Mouse (Mus musculus): ENCODE measurements at regions not wholly inside any gene's neighbourhood (a gene's known extent, or its start where the extent isn't known, plus 50 kb on each side); places are given as distances from the start of the nearest gene placed in this dataset.

DNA sequence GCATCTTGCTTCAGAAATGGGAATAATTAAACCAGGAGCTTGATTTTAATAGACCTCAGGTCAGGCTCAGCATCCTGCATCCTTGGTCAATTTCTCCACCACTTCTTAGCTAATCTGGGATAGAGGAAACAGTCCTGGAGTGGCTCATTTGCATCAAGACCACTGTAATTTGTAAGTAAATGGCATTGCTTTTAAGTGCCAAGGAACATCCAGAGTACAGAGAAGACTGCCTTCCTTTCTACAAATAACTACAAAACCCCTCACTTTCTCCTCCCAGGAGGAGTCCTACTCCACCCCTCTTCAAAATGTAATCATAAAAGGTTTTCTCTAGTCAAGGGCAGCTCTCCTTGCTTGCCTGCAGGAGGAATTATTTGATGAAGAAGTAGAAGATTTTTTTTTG, 96.2 kb upstream of the Camk1g start:
- DNase-seq (ENCODE audit: low read depth): no peak

DNA sequence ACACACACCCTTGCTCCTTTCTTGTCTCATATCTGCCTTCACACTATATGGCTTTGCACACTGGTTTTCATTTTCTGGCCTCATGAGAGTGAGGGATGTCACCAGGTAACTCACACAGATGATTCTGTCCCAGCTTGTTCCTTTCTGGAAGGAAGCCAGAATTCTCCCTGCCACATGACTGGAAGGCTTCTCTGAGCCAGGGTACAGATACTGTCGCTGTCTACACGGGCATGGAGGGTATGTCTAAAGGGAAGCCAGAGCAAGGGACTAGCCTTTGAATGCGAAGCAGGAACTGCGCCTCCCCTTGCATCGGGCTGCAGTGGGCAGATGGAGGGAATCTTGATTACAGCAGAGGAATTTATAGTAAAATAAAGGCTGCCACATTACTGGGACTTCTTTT, 89.6 kb upstream of the Camk1g start:
- DNase-seq (ENCODE audit: low read depth): no peak

DNA sequence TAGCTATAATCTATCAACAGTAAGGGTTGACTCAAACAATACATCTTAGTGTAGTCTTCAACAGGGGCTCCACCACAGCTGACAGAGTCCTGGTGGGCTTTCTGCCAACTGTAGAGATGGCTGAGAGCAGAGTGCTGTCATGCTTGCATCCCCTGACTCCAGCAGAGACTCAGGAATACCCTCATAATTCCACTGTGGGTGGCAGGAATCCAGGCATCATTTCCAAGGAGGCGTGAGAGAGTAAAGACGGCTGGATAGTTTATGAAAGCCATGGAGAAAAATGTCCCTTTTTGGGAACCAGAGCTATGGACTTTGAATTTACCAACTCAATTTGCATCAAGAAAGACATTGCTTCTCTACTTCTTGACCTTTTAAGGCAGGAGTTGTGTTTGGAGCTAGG, 87.8 kb upstream of the Camk1g start:
- no peak for DNase-seq (ENCODE audit: low read depth)

DNA sequence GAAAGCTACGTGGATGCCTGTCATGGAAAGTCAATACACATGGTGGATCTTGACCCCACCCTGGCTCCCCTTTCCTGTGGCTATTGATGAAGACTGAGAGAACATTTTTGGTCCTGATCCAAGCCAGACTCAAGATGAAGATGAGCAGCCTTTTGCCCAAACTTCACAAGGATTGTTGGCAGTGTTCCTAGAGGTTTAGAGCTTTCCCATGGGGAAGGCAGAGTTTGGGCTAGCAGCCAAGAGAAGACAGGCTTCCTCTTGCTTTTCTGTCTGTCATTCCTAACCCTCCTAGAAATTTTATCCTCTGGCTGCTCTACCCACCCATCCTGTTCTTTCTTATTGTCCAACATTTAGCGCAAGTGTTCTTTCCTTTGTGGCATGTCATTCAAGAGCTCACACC, 83.6 kb upstream of the Camk1g start:
- no peak for DNase-seq (ENCODE audit: low read depth)

DNA sequence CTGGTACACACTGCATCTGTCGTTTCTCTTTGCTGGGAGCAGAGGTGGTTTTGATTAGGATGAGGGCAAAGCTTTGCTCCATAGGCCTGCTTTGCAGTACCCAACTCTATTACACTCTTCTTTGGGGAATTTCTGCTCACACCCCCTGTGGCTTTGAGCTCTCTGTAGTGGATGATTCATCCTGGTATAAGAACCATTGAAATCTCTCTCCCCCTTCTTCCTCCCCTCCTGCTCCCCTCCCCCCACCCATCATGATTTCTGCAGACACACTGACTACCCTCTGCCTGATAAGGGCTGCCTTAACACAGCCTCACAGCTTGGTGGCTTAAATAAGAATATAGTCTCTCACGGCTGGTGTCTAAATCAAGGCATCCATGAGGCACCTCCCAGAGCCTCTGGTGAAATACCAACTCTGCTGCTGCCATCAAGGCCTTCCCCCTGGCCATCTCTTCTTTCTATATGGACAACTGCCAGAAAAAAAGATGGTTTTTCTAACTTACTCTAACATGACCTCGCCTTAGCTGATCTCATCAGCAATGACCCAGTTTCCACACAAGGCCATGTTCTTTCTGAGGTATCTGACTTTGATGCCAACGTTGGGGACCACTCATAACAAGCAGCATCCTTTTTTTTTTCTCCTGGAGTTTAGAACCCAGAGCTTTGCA, 81.5 kb upstream of the Camk1g start:
- DNase-seq (ENCODE audit: low read depth): no peak

DNA sequence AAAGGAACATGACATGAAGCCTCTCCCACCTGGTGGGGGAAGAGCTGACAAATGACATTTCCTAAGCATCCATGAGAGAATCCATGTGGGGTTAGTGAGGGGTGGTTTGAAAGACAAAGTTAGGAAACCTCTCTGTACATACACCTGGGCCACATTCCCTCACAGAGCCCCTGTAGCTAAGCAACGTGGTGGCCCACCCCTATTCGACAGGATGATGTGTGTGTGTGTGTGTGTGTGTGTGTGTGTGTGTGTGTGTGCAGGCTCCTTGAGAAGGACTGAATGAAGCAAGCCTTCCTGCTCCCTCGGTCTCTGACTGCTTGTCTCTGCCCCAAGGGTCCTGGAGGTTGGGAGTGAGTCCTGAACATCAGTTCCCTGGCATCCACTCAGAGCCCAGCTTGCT, 80.7 kb upstream of the Camk1g start:
- DNase-seq (ENCODE audit: low read depth): no peak

DNA sequence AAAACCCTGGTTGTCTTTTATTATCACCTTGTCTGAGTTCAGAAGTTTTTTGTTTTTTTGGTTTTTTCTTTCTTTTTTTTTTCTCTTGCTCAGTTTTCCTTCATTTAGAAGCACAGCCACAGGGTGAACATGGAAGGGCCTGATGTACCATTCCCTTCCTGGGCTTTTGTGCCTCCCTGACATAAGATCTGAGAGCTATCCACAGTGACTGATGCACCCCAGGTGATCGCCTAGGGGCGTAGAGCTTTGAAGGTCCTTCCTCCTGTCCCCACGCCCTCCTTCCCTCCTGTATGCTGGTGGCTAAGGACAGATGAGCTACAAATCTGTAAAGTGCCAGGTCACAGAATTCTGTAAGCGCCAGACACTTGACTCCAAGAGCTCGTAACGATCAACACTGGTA, 80.1 kb upstream of the Camk1g start:
- DNase-seq (ENCODE audit: low read depth): no peak

DNA sequence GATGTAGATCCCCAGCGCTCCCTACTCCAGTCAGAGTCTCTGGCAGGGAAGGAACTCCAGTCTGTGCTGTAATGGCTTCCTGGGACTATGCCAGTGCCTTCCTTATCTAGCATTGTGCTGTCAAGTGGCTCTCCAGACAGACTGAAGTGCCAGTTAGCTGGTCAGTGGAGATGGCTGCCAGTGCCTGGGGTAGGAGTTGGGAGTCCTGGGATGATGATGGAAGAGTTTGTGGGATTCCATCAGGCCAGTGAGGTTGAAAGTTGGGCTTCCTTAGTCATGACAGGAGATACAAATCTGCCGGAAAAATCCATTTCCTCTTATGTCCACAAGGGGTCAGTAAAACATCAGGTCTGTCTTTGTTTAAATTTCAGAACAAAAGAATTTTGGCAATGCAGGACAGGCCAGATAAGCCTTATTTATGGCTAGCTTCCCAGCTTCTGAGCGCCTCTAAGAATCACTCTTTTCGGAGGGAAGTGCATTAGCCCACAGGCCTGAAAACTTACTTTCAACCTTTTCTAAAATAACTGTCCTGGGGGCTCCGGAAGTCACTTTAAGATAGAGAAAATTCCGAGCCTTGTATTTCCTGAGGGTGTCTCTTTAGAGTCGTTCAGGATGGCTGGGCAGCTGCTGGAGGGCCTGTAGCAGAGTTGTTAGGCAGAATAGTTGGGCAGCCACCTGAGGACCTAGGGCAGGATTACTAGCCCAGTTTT, 79.5 kb upstream of the Camk1g start:
- no peak for DNase-seq (ENCODE audit: low read depth)

DNA sequence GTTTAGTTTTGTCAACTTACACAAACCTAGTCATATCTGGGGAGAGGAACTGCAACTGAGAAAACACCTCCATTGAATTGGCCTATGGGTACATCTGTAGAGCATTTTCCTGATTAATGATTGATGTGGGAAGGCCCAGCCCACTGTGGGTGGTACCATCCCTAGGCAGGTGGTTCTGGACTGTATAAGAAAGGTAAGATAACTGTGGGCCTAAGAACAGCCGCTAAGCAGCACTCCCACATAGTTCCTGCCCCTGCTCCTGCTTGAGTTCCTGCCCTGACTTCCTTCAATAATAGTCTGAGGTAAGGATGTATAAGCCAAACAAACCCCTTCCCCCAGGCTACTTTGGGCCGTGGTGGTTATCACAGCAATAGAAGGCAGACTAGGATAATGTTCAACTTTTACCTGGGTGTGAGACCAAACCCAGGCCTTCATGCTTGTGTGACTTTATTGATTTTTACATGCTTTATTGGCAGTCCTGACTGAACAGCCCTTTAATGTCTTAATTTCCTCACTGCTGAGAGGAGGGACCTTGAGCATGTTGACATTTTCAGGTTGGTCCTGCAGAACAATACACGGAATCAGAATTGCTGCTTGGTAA, 78.8 kb upstream of the Camk1g start:
- DNase-seq (ENCODE audit: low read depth): no peak

DNA sequence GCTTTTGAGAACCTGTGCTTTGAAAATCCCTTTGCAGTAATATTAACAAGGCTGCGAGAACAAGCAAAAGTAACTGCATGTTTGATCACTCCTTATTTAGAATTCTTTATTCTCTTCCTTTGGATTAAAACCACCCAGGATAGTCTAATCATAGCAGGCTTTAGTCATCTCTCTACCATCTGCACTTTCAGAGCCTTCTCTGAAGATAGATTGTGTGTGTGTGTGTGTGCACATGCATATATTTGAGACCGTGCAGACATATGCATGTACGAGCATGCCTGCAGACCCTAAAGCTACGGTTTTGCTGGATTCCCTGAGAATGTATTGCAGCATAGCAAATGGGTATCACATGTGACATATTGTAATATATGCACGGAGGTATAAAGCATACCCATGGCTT, 77.5 kb upstream of the Camk1g start:
- no peak for DNase-seq (ENCODE audit: low read depth)

DNA sequence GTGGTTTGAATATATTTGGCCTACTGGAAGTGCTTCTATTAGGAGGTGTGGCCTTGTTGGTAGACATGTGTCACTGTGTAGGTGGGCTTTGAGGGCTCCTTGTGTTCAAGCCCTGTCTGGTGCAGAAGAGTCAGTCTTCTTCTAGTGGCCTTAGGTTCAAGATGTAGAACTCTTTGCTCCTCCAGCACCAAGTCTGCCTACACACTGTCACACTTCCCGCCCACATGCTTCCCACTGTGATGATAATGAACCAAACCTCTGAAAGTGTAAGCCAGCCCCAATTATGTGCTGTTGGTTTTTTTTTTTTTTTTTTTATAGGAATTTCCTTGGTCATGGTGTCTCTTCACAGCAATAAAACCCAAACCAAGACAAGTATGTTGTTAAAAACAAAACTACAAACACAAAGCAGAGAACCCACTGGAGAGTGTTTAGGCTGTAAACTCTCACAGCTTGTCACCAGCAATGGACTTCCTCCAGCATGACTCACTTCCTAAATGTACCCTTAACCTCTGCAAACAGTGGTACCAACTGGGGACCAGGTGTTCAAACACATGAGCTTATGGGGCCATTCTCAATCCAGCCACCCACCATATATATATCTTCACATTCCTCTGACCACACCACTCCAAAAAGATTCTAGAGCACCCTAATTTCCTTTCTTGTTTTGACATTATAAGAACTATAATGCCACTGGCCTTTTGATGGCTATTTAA, 74.0 kb upstream of the Camk1g start:
- DNase-seq (ENCODE audit: low read depth): no peak

DNA sequence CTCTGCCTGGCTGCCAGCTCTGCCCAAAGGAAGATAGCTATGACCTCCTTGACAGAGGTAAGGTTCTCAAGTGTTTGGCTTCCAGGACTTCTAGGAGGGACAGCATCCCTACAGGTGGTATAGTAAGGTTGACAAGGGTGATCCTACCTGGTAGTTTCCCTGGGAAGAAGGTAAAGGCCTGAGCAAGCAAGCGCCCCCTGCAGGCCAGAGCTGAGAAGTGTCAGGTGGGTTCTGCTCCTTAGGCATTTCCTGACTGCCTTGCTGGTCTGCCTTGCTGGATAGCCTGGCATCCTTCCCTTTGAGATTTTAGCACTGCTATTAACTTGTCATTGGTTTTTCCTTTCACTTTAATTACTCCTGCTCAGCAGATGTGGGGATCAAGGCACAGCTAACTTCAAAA, 70.4 kb upstream of the Camk1g start:
- DNase-seq (ENCODE audit: low read depth): no peak

DNA sequence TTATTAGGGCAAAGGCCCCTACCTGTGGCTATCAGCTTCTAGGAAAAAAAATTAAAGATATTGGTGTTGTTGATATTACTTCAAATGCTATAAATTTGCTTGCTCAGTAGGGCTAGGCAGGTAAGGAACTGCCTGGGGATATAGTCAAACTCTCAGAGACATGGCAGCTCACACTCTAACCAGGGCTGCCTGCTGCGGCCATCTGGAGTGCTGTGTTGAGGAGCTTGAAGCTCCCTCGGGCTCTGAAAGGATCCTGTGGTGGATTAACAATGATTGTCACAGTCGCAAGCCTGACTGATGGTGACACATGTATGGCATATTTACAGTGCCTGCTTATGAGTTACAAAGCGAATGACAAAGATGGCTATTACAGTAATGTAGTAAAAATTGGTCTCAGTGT, 64.2 kb upstream of the Camk1g start:
- DNase-seq (ENCODE audit: low read depth): no peak

DNA sequence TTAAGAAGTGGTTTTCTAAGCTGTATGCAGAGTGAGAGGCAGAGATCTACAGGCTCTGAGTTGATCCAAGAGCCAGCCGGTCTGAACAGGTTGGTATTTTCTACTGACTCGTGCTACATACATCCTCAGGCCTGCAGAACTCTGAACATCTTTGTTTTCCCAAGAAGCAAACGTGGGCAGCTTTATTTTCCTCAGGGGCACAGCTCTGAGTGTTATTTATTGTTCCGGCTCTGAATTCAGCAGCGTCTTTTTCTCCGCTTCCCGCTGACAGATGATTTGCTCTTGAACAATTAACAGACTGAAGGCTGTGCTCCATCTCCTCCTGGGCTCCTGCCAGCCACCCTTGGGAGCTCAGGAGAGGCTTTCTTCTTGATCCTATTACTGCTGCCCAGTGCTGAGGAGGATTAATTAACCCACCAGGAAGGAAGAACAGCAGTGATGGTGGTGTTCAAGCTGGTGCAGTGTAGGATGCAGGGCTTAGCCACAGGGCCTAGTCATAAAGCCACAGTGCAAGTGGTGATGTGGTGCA, 63.5 kb upstream of the Camk1g start:
- no peak for DNase-seq (ENCODE audit: low read depth)

DNA sequence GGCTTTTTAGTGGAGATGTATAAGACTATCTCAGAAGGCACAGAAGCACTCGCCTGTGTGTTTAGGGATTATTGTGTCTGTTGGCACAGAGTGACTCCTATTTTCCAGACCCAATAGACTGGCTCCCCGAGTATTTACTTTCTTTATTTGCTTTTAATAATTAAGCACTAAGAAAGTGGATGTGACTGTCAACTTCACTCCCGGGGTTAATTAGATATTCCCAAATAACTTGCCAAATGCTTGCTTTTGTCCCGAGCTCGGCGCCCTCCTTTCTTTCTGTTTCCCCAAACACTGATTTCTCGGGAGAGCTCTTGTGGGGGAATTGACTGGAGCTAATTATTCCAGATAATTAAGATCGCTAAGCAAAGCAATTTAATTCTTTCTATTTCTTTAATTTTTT, 60.1 kb upstream of the Camk1g start:
- no peak for DNase-seq (ENCODE audit: low read depth)

DNA sequence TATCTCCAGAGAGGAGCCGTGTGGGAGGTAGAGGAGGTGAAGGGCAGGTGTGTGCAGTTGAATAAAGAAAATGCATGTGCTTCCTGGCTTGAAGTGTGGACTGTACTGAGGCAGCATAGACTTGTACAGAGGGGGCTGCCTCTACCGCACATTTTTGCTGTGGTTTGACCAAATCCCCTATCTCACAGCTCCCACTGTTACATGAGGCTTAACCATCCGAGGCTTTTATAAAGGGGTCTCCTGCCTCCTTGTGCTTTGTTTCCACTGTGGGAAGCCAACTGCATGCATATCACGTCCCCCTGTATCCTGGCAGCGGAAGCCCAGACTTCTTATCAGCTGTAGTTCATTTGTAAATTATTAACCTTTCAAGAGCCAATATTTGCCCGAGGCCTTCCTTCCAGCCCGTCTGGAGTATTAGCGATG, 53.6 kb upstream of the Camk1g start:
- DNase-seq (ENCODE audit: low read depth): no peak

DNA sequence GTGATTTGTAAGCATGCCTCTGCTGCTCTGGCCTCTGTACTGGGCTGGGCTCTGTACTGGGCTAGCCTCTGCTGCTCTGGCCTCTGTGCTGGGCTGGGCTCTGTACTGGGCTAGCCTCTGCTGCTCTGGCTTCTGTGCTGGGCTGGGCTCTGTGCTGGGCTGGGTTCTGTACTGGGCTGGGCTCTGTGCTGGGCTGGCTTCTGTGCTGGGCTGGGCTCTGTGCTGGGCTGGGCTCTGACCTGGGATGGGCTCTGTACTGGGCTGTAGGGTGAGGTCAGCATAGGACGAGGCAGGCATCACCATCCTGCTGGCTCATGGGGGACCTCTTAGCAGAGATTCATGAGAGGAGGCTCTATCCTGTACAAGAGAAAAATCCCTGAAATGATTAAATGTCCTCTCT, 52.8 kb upstream of the Camk1g start:
- no peak for DNase-seq (ENCODE audit: low read depth)

DNA sequence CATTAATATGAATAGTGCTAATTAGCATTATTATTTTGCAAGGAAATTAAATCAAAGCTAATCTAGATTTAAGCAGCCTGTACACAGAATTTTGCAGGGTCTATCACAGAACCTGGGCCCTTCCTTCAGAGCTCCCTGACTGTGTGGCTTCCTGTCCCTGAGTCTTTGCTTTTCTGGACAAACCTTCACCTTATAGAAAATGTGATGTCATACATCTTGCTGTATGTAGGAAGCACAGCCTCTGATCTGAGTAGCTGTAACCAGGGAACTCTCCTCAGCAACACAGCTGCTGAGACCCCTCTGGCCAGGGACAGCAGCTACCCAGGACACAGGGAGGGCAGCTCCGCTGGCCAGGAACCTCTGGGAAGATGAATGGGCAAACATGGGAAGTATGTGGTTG, 51.7 kb upstream of the Camk1g start:
- no peak for DNase-seq (ENCODE audit: low read depth)

DNA sequence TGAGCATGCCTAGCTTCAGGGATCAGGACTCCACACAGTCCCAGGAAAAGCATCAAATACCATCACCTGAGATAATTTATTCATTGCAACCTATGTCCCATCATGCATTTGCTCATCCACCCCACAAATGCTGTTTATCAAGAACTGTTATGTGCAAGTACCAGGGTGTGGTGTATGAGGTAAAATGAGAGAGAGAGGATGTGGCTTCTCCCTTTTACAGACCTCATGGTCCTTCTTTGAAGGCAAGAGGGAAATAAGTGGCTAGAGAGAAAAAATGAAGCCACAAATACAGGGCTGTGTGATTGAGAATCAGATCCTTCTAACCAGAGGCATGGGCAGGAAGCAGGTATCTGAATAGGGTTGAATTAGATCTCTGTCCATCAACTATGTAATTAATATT, 51.3 kb upstream of the Camk1g start:
- DNase-seq (ENCODE audit: low read depth): no peak
